Mouse (Mus musculus) kidney, embryonic 14.5 days (tissue): ENCODE data around the gene Akr1b7. TPM values are rescaled to one million over a fixed set of nuclear protein-coding genes. Genes with fewer than 3 reads are reported as not detected.
A peak's percentile ranks its signal among the peaks of the same experiment; 100 is the strongest.

Experiments
- ATAC-seq: fragments of 200-750 bp; cut with Nextera tagmentation; 2 replicates; pipeline ENCODE4 v1.8.0; 2017; ENCODE audit warnings: moderate number of reproducible peaks, mild to moderate bottlenecking, moderate TSS enrichment, moderate library complexity; ENCODE audit not compliant: low FRiP score, low TSS enrichment
- H3K27ac ChIP-seq: fragments of 300-500 bp; sonication (generic); 2 replicates; pipeline ENCODE4 v1.5.1; 2014; ENCODE audit warnings: low read depth, mild to moderate bottlenecking, low read length, moderate library complexity, mixed read lengths
- H3K27me3 ChIP-seq: fragments of 300-500 bp; sonication (generic); 2 replicates; pipeline ENCODE4 v1.6.1; 2014; ENCODE audit warnings: mild to moderate bottlenecking, low read length; ENCODE audit not compliant: control insufficient read depth, insufficient read depth
- H3K36me3 ChIP-seq: fragments of 300-500 bp; sonication (generic); 2 replicates; pipeline ENCODE4 v1.6.1; 2014; ENCODE audit warnings: low read length, mixed read lengths; ENCODE audit not compliant: control insufficient read depth, insufficient read depth
- H3K4me1 ChIP-seq: fragments of 300-500 bp; sonication (generic); 2 replicates; pipeline ENCODE4 v1.6.1; 2014; ENCODE audit warnings: low read length, mixed read lengths; ENCODE audit not compliant: control insufficient read depth, insufficient read depth
- H3K4me2 ChIP-seq: fragments of 300-500 bp; sonication (generic); replicated peaks from 2 replicates; pipeline ENCODE4 v1.6.1; 2014; ENCODE audit warnings: low read depth, mild to moderate bottlenecking, low read length
- H3K4me3 ChIP-seq: fragments of 300-500 bp; sonication (generic); 2 replicates; pipeline ENCODE4 v1.5.1; 2014; ENCODE audit warnings: mild to moderate bottlenecking, low read length
- H3K9ac ChIP-seq: fragments of 300-500 bp; sonication (generic); 2 replicates; pipeline ENCODE4 v1.6.1; 2014; ENCODE audit warnings: low read depth, mild to moderate bottlenecking, low read length, moderate library complexity
- H3K9me3 ChIP-seq: fragments of 300-500 bp; sonication (generic); 2 replicates; pipeline ENCODE4 v1.6.1; 2016; ENCODE audit warnings: low read length; ENCODE audit not compliant: control insufficient read depth
- WGBS: fragments of 180-500 bp; shearing (Covaris S2); extraction: QIAGEN DNeasy Blood & Tissue Kit; methylation state at CpG from one replicate; pipeline ENCODE4 v1.1.7; 2014; 5-methylcytosine and 5-hydroxymethylcytosine counted together
- polyA plus RNA-seq: library from polyadenylated mRNA; unstranded; fragments of >200 nt; fragmentation: Nextera tagmentation; extraction: Ambion mirVana; gene quantifications from 2 replicates; pipeline ENCODE4 v1.2.1, GENCODE M21; 2014

Akr1b7 gene
- polyA plus RNA-seq, 1 experiment from 2014 or later = 33.8 TPM

- Histone ChIP-seq H3K4me3 (peak within 1 kb of the TSS; percentile 64), H3K4me2 (peak within 1 kb of the TSS; percentile 79), H3K9ac (peak within 1 kb of the TSS; percentile 58; the same call in 1 of the 2 replicates), H3K9me3 (no peaks in the 10 kb centered on the region), H3K4me1 (peaks cover 5% of the 10 kb centered on the region; the same call in 1 of the 2 replicates), H3K27ac (peak within 1 kb of the TSS; percentile 65; the same call in 1 of the 2 replicates), H3K36me3 (peaks cover 7% of the 10 kb centered on the region; the same call in 1 of the 2 replicates), H3K27me3 (no peaks in the 10 kb centered on the region)
- WGBS = under 1% methylated on average over 17 of the region's 17 CpGs
- ATAC-seq = peak; percentile 86
These were observed 27.9 kb upstream of the Akr1b7 start, which contains the start of gene Akr1b10 for GRCm38 (mm10) chr6:34384110-34384661. Akr1b10 (plus strand) TSS chr6:34384218.

DNA sequence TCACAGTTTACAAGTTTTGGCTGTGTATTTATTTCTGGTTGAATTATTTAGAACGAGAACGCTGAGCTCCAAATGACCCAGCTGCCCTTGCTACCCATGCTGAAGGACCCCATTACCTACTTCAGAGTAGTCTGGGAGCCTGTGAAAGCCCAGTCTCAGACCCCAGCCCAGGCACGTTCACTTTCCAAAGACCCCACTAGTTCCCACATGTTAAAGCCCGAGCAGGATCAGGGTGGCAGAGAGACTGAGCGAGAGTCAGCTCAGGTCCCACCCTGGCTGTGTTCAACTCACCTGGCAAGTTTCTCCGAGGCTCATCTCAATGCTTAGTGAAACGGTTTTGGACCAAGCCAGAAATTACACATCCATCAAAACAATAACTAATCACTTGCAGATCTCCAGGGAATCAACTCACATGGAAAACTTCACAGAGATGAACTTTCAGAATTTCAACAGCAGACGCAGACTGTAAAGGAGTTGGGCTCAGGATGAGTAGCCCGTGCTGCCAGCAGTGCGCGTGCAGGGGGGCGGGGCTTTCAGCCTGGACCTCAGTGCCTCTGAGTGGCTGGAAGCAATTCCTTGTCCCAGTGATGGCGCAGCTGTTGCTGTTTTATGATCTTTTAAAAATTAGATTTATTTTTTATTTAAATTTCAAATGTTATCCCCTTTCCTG is 27.3 kb upstream of the Akr1b7 start:
- H3K27ac ChIP-seq = no peak overlapping the region
- H3K4me1 ChIP-seq = peaks cover 5% of the 10 kb centered on the region; the same call in 1 of the 2 replicates
- peak overlapping the region; percentile 58; the same call in 1 of the 2 replicates for H3K9ac ChIP-seq
- no peaks in the 10 kb centered on the region for H3K9me3 ChIP-seq
- peaks cover 8% of the 10 kb centered on the region for H3K36me3 ChIP-seq
- H3K27me3 ChIP-seq = no peaks in the 10 kb centered on the region
- H3K4me2 ChIP-seq = peak overlapping the region; percentile 79
- 3% methylated on average over 13 of the region's 13 CpGs for WGBS
- peak; percentile 71; the same call in 1 of the 2 replicates for ATAC-seq
- H3K4me3 ChIP-seq = peak overlapping the region; percentile 64

DNA sequence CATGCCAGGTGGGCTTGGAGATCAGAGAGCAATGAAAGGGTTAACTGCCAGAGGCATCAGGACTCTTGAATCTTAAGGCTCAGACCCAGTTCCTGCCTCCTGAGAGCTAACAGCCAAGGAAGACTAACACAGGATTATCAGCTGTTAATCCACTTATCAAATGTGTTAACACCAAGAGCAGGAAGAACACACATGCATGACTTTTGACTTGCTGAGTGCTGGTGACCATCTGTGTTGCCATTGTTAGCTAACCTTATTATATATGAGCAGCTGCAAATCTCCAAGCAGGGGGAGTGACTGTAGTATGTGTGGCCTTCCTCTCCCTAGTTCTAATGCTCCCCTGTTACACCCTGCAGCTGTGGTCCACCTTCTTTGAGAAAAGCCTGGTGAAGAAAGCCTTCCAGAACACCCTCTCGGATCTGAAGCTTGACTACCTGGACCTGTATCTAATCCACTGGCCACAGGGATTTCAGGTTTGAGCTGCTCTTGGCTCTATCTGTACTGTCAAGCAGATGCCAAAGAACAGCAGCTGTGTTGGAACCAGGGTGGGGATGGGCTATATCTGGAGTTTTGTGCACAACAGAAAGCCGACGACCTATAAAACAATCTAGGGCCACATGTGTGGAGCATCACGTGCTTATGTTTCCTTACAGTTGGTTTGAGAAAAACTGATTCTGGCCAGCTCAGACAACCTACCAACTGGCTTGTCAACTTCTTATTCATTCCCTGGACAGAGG is 23.5 kb upstream of the Akr1b7 start:
- no peaks in the 10 kb centered on the region for H3K27me3 ChIP-seq
- 91% methylated on average over 4 of the region's 4 CpGs for WGBS
- no peak overlapping the region for H3K4me3 ChIP-seq
- no peak overlapping the region for H3K9ac ChIP-seq
- H3K4me2 ChIP-seq = no peak overlapping the region
- H3K36me3 ChIP-seq = peaks cover 17% of the 10 kb centered on the region
- H3K27ac ChIP-seq = no peak overlapping the region
- peaks cover 5% of the 10 kb centered on the region; the same call in 1 of the 2 replicates for H3K9me3 ChIP-seq
- no peak for ATAC-seq
- H3K4me1 ChIP-seq = peaks cover 4% of the 10 kb centered on the region; the same call in 1 of the 2 replicates

- peaks cover 3% of the 10 kb centered on the region; the same call in 1 of the 2 replicates for H3K9me3 ChIP-seq
- no peak overlapping the region for H3K4me3 ChIP-seq
- no peak for ATAC-seq
- no peak overlapping the region for H3K4me2 ChIP-seq
- WGBS = 59% methylated on average over 5 of the region's 5 CpGs
- H3K27ac ChIP-seq = no peak overlapping the region
- no peaks in the 10 kb centered on the region for H3K27me3 ChIP-seq
- H3K36me3 ChIP-seq = peaks cover 4% of the 10 kb centered on the region; the same call in 1 of the 2 replicates
- H3K9ac ChIP-seq = no peak overlapping the region
- H3K4me1 ChIP-seq = no peaks in the 10 kb centered on the region
These were observed 16.2 kb upstream of the Akr1b7 start for GRCm38 (mm10) chr6:34395897-34396296.

- Histone ChIP-seq H3K4me2 (no peak overlapping the region), H3K27ac (no peak overlapping the region), H3K36me3 (peaks cover 2% of the 10 kb centered on the region; the same call in 1 of the 2 replicates), H3K4me3 (no peak overlapping the region), H3K27me3 (no peaks in the 10 kb centered on the region), H3K9ac (no peak overlapping the region), H3K9me3 (no peaks in the 10 kb centered on the region), H3K4me1 (no peaks in the 10 kb centered on the region)
- ATAC-seq = no peak
- WGBS = 82% methylated on average over 6 of the region's 6 CpGs
These were observed 13.7 kb upstream of the Akr1b7 start for GRCm38 (mm10) chr6:34398431-34398830.

- H3K4me2 ChIP-seq = no peak overlapping the region
- WGBS = 91% methylated on average over 13 of the region's 13 CpGs
- no peaks in the 10 kb centered on the region for H3K9me3 ChIP-seq
These were observed 12.4 kb upstream of the Akr1b7 start for GRCm38 (mm10) chr6:34399606-34400220.

GRCm38 (mm10) chr6:34400696-34401095 is 11.4 kb upstream of the Akr1b7 start:
- H3K4me1 ChIP-seq = no peaks in the 10 kb centered on the region
- no peak overlapping the region for H3K4me2 ChIP-seq
- WGBS = 96% methylated on average over 2 of the region's 2 CpGs
- no peak overlapping the region for H3K9ac ChIP-seq
- no peaks in the 10 kb centered on the region for H3K9me3 ChIP-seq
- no peak overlapping the region for H3K27ac ChIP-seq
- no peak overlapping the region for H3K4me3 ChIP-seq
- H3K36me3 ChIP-seq = 0 out of 2 replicates have a peak, but pooled peaks cover 2% of the 10 kb centered on the region
- no peak for ATAC-seq
- H3K27me3 ChIP-seq = no peaks in the 10 kb centered on the region

More at GRCm38 (mm10) chr6:34399606-34400220, 12.4 kb upstream of the Akr1b7 start:
- Histone ChIP-seq H3K4me1 (no peaks in the 10 kb centered on the region), H3K27me3 (no peaks in the 10 kb centered on the region), H3K36me3 (0 out of 2 replicates have a peak, but pooled peaks cover 2% of the 10 kb centered on the region), H3K4me3 (no peak overlapping the region), H3K27ac (no peak overlapping the region), H3K9ac (no peak overlapping the region)
- no peak for ATAC-seq

DNA sequence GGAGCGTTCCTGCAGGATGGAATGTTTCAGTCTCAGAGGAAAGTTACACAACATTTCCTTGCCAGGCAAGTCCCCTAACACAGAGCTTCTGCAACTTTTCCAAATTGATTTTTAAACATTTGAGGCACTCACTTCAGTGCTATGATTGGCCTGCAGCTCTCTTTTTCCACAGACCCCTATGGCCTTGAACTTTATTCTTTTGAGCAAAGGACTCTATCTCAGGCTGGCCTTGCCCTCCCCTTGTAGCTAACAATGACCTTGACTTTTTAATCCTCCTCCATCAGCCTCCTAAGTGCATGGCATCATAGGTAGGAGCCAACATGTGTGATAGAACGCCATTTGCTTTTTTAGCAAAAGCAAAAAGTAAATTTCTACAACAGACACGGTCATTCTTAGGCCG is 5.4 kb upstream of the Akr1b7 start:
- ATAC-seq = no peak
- H3K27ac ChIP-seq = no peak overlapping the region
- peaks cover 3% of the 10 kb centered on the region; the same call in 1 of the 2 replicates for H3K9me3 ChIP-seq
- H3K4me1 ChIP-seq = no peaks in the 10 kb centered on the region
- no peak overlapping the region for H3K9ac ChIP-seq
- H3K4me3 ChIP-seq = no peak overlapping the region
- no peaks in the 10 kb centered on the region for H3K36me3 ChIP-seq
- no peaks in the 10 kb centered on the region for H3K27me3 ChIP-seq
- H3K4me2 ChIP-seq = no peak overlapping the region
- WGBS = 92% methylated on average over 4 of the region's 4 CpGs
